Mouse (Mus musculus): ENCODE measurements around the gene Kcnh3. TPM values are rescaled to one million over a fixed set of nuclear protein-coding genes. Genes with fewer than 3 reads are reported as not detected.

Kcnh3 gene
- total and polyA plus RNA-seq, 3 experiments: 0.05 to 0.37 (median 0.08) TPM

- H3K4me3 ChIP-seq: no peak overlapping the region
- H3K9ac ChIP-seq (ENCODE audit: low read depth, low read length): no peak overlapping the region
- no peaks in the 10 kb centered on the region for H3K27me3 ChIP-seq (ENCODE audit: control insufficient read depth, insufficient read depth, low read length)
- no peaks in the 10 kb centered on the region for H3K4me1 ChIP-seq (ENCODE audit: control insufficient read depth, insufficient read depth, low read length)
- no peaks in the 10 kb centered on the region for H3K79me2 ChIP-seq (replicated peaks; ENCODE audit: control insufficient read depth, insufficient read depth, low read length)
- intact Hi-C loops (cut with DNase I): no loop called here
- TF ChIP-seq CTCF (IDR thresholded peaks at IDR 0.05): no peak
- TF ChIP-seq POLR2A (IDR thresholded peaks at IDR 0.05; ENCODE audit: insufficient read depth, low read depth, low read length): no peak
- no peak for TF ChIP-seq EP300 (IDR thresholded peaks at IDR 0.05; ENCODE audit: insufficient read depth, low read depth, low read length)
- H3K27ac ChIP-seq: no peak overlapping the region
- peak in 1 of 2 experiments; percentile 27 for DNase-seq
- H3K36me3 ChIP-seq (ENCODE audit: control insufficient read depth, insufficient read depth, low read length): no peaks in the 10 kb centered on the region
- WGBS: 51% methylated on average over 14 of the region's 14 CpGs
Observed at GRCm38 (mm10) chr15:99284527-99285188, 60.0 kb downstream of the Kcnh3 start.

DNA sequence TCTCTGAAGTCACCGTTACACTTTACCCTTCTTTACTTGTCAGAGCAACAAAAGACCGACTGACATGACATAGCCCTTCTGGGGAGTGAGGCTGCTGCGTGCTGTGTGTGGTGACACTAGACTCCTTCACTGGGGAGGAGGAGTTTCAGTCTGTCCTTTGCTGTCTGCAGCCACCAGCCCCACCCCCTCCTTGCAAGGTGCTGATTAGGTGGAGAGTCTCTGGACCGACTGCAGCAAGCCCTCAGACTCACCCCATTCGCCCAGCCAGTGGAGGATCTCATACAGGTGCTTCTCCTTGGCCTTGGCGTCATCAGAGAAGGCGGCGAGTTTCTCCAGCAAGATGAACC, 60.5 kb downstream of the Kcnh3 start:
- no peak for TF ChIP-seq EP300 (IDR thresholded peaks at IDR 0.05; ENCODE audit: insufficient read depth, low read depth, low read length)
- TF ChIP-seq POLR2A (IDR thresholded peaks at IDR 0.05; ENCODE audit: insufficient read depth, low read depth, low read length): no peak
- no peak for TF ChIP-seq CTCF (IDR thresholded peaks at IDR 0.05)
- H3K4me1 ChIP-seq (ENCODE audit: control insufficient read depth, insufficient read depth, low read length): no peaks in the 10 kb centered on the region
- no peaks in the 10 kb centered on the region for H3K79me2 ChIP-seq (replicated peaks; ENCODE audit: control insufficient read depth, insufficient read depth, low read length)
- DNase-seq: no peak
- intact Hi-C loops (cut with DNase I): no loop called here
- no peaks in the 10 kb centered on the region for H3K27me3 ChIP-seq (ENCODE audit: control insufficient read depth, insufficient read depth, low read length)
- no peak overlapping the region for H3K9ac ChIP-seq (ENCODE audit: low read depth, low read length)
- 66% methylated on average over 8 of the region's 8 CpGs for WGBS
- no peak overlapping the region for H3K27ac ChIP-seq
- no peaks in the 10 kb centered on the region for H3K36me3 ChIP-seq (ENCODE audit: control insufficient read depth, insufficient read depth, low read length)
- H3K4me3 ChIP-seq: no peak overlapping the region

DNA sequence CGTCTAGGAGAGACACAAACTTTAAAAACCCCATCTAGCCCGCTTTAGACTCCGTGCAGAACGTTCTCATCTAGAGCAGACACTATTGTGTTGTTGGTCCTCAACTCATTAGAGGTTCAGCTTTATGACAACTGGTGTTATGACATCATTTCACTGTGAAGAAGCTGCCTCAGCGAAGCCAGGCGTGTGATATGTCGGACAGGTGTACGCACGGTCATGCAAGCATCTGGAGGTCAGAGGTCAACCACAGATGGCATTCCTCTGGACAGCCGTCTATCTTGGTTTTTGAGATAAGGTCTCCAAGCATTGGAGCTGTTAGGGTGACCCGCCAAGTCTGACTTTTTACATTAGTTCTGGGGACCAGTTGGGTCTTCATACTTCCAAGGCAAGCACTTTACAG, 65.9 kb downstream of the Kcnh3 start:
- DNase-seq: no peak
- H3K4me1 ChIP-seq (ENCODE audit: control insufficient read depth, insufficient read depth, low read length): no peaks in the 10 kb centered on the region; the same call in none of the 2 replicates
- H3K79me2 ChIP-seq (replicated peaks; ENCODE audit: control insufficient read depth, insufficient read depth, low read length): no peaks in the 10 kb centered on the region
- intact Hi-C loops (cut with DNase I): no loop called here
- no peaks in the 10 kb centered on the region for H3K27me3 ChIP-seq (ENCODE audit: control insufficient read depth, insufficient read depth, low read length)
- 88% methylated on average over 11 of the region's 11 CpGs for WGBS
- H3K4me3 ChIP-seq: no peak overlapping the region
- H3K9ac ChIP-seq (ENCODE audit: low read depth, low read length): no peak overlapping the region
- no peak for TF ChIP-seq CTCF (IDR thresholded peaks at IDR 0.05)
- no peak for TF ChIP-seq POLR2A (IDR thresholded peaks at IDR 0.05; ENCODE audit: insufficient read depth, low read depth, low read length)
- no peak for TF ChIP-seq EP300 (IDR thresholded peaks at IDR 0.05; ENCODE audit: insufficient read depth, low read depth, low read length)
- H3K27ac ChIP-seq: no peak overlapping the region
- H3K36me3 ChIP-seq (ENCODE audit: control insufficient read depth, insufficient read depth, low read length): no peaks in the 10 kb centered on the region

Other genes starting within 250 kb of the Kcnh3 start
- gene Tuba1c, start 195.0 kb upstream of the Kcnh3 start, total RNA-seq (2021): 10 to 100 TPM; 30.1 to 39.0 TPM
- gene Tuba1c, start 195.0 kb upstream of the Kcnh3 start, polyA plus RNA-seq (2012; rRNA removed): 58.6 and 74.4 TPM in 2 replicates
- gene Prph, start 169.7 kb upstream of the Kcnh3 start, total RNA-seq (2021): under 1 TPM; 0.13 to 0.80 TPM
- 1.00 and 2.1 TPM in 2 replicates for gene Prph, start 169.7 kb upstream of the Kcnh3 start, polyA plus RNA-seq (2012; rRNA removed)
- gene Troap, start 150.3 kb upstream of the Kcnh3 start, total RNA-seq (2021): under 1 TPM in 1 of 2 experiments, not detected in 1; 0.31 TPM
- gene Troap, start 150.3 kb upstream of the Kcnh3 start, polyA plus RNA-seq (2012; rRNA removed): 0.18 and 0.53 TPM in 2 replicates
- not detected for gene C1ql4, start 137.0 kb upstream of the Kcnh3 start, total RNA-seq (2021)
- gene C1ql4, start 137.0 kb upstream of the Kcnh3 start, polyA plus RNA-seq (2012; rRNA removed): not detected in 2 replicates
- under 1 TPM; 0.44 to 0.57 TPM for gene Dnajc22, start 131.7 kb upstream of the Kcnh3 start, total RNA-seq (2021)
- 0.18 and 0.35 TPM in 2 replicates for gene Dnajc22, start 131.7 kb upstream of the Kcnh3 start, polyA plus RNA-seq (2012; rRNA removed)
- 1 to 10 TPM; 6.6 to 6.7 TPM for gene Spats2, start 98.9 kb upstream of the Kcnh3 start, total RNA-seq (2021)
- gene Spats2, start 98.9 kb upstream of the Kcnh3 start, polyA plus RNA-seq (2012; rRNA removed): 5.3 and 6.7 TPM in 2 replicates
- 10 to 100 TPM; 44.2 to 52.3 TPM for gene Mcrs1, start 27.1 kb downstream of the Kcnh3 start, total RNA-seq (2021)
- gene Mcrs1, start 27.1 kb downstream of the Kcnh3 start, polyA plus RNA-seq (2012; rRNA removed): 62.1 and 67.1 TPM in 2 replicates
- 10 to 100 TPM; 18.9 to 23.4 TPM for gene Prpf40b, start 70.2 kb downstream of the Kcnh3 start, total RNA-seq (2021)
- 39.5 and 39.7 TPM in 2 replicates for gene Prpf40b, start 70.2 kb downstream of the Kcnh3 start, polyA plus RNA-seq (2012; rRNA removed)
- not detected for gene Fam186b, start 71.0 kb downstream of the Kcnh3 start, total RNA-seq (2021)
- gene Fam186b, start 71.0 kb downstream of the Kcnh3 start, polyA plus RNA-seq (2012; rRNA removed): 0.20 TPM in 1 of 2 replicates, not detected in the other
- 10 to 100 TPM; 14.6 to 18.1 TPM for gene Fmnl3, start 145.6 kb downstream of the Kcnh3 start, total RNA-seq (2021)
- 18.6 and 29.3 TPM in 2 replicates for gene Fmnl3, start 145.6 kb downstream of the Kcnh3 start, polyA plus RNA-seq (2012; rRNA removed)
- 100 to 1,000 TPM; 207 to 253 TPM for gene Tmbim6, start 168.0 kb downstream of the Kcnh3 start, total RNA-seq (2021)
- 334 and 409 TPM in 2 replicates for gene Tmbim6, start 168.0 kb downstream of the Kcnh3 start, polyA plus RNA-seq (2012; rRNA removed)
- gene Nckap5l, start 232.9 kb downstream of the Kcnh3 start, total RNA-seq (2021): 1 to 10 TPM; 4.2 to 5.2 TPM
- gene Nckap5l, start 232.9 kb downstream of the Kcnh3 start, polyA plus RNA-seq (2012; rRNA removed): 3.5 and 4.5 TPM in 2 replicates
- 1 to 10 TPM; 2.5 to 3.1 TPM for gene Bcdin3d, start 249.9 kb downstream of the Kcnh3 start, total RNA-seq (2021)
- 4.2 and 4.3 TPM in 2 replicates for gene Bcdin3d, start 249.9 kb downstream of the Kcnh3 start, polyA plus RNA-seq (2012; rRNA removed)

Measured in heart, adult 2 months (tissue).